Mouse (Mus musculus): ENCODE data around the gene Bmpr1b. TPM values are rescaled to one million over a fixed set of nuclear protein-coding genes. Genes with fewer than 3 reads are reported as not detected.

The Bmpr1b gene
- polyA plus RNA-seq, 1 experiment from 2014 or later: 7.6 TPM

- WGBS: 29% methylated on average over 3 of the region's 3 CpGs
- Histone ChIP-seq H3K4me2 (ENCODE audit: low read length) (no peak overlapping the region), H3K4me3 (replicated peaks; ENCODE audit: low read depth, low read length) (no peak overlapping the region), H3K4me1 (replicated peaks; ENCODE audit: insufficient read depth, low read length) (peaks cover 4% of the 10 kb centered on the region; the same call in 1 of the 2 replicates), H3K9me3 (replicated peaks; ENCODE audit: low read length) (no peaks in the 10 kb centered on the region), H3K27ac (no peak overlapping the region), H3K36me3 (ENCODE audit: insufficient read depth, low read length) (no peaks in the 10 kb centered on the region), H3K27me3 (ENCODE audit: insufficient read depth, low read length) (no peaks in the 10 kb centered on the region), H3K9ac (ENCODE audit: low read depth, low read length) (no peak overlapping the region)
- peak; percentile 87 for DNase-seq (ENCODE audit: low spot score)
- TF ChIP-seq CTCF (IDR thresholded peaks at IDR 0.05; ENCODE audit: low read depth): no peak
- ATAC-seq (replicated peaks; ENCODE audit: low FRiP score, low read depth): 0 out of 2 replicates have a peak, but pooled peaks have one; percentile 54
Measured at GRCm38 (mm10) chr3:141915995-141916394, 253.2 kb downstream of the Bmpr1b start.

- Histone ChIP-seq H3K4me3 (replicated peaks; ENCODE audit: low read depth, low read length) (no peak overlapping the region), H3K4me2 (ENCODE audit: low read length) (no peak overlapping the region), H3K36me3 (ENCODE audit: insufficient read depth, low read length) (no peaks in the 10 kb centered on the region), H3K27me3 (ENCODE audit: insufficient read depth, low read length) (no peaks in the 10 kb centered on the region), H3K27ac (no peak overlapping the region), H3K9ac (ENCODE audit: low read depth, low read length) (no peak overlapping the region), H3K9me3 (replicated peaks; ENCODE audit: low read length) (no peaks in the 10 kb centered on the region), H3K4me1 (replicated peaks; ENCODE audit: insufficient read depth, low read length) (peaks cover 4% of the 10 kb centered on the region; the same call in 1 of the 2 replicates)
- DNase-seq (ENCODE audit: low spot score): no peak
- no peak for TF ChIP-seq CTCF (IDR thresholded peaks at IDR 0.05; ENCODE audit: low read depth)
- WGBS: 44% methylated on average over 3 of the region's 3 CpGs
- ATAC-seq (replicated peaks; ENCODE audit: low FRiP score, low read depth): peak; percentile 54
Measured at GRCm38 (mm10) chr3:141914588-141914987, 254.6 kb downstream of the Bmpr1b start.

- Histone ChIP-seq H3K9me3 (replicated peaks; ENCODE audit: low read length) (no peaks in the 10 kb centered on the region), H3K36me3 (ENCODE audit: insufficient read depth, low read length) (no peaks in the 10 kb centered on the region), H3K4me2 (ENCODE audit: low read length) (no peak overlapping the region), H3K4me3 (replicated peaks; ENCODE audit: low read depth, low read length) (no peak overlapping the region), H3K4me1 (replicated peaks; ENCODE audit: insufficient read depth, low read length) (no peaks in the 10 kb centered on the region; the same call in 1 of the 2 replicates), H3K27me3 (ENCODE audit: insufficient read depth, low read length) (no peaks in the 10 kb centered on the region), H3K27ac (no peak overlapping the region), H3K9ac (ENCODE audit: low read depth, low read length) (no peak overlapping the region)
- DNase-seq (ENCODE audit: low spot score) (no peak), ATAC-seq (replicated peaks; ENCODE audit: low FRiP score, low read depth) (no peak)
- WGBS: 92% methylated on average over 2 of the region's 2 CpGs
- TF ChIP-seq CTCF (IDR thresholded peaks at IDR 0.05; ENCODE audit: low read depth): no peak
Measured at GRCm38 (mm10) chr3:141909136-141909535, 260.1 kb downstream of the Bmpr1b start.

- no peak overlapping the region for H3K4me3 ChIP-seq (replicated peaks; ENCODE audit: low read depth, low read length)
- no peaks in the 10 kb centered on the region for H3K4me1 ChIP-seq (replicated peaks; ENCODE audit: insufficient read depth, low read length)
- H3K27ac ChIP-seq: no peak overlapping the region
- no peak overlapping the region for H3K9ac ChIP-seq (ENCODE audit: low read depth, low read length)
- DNase-seq (ENCODE audit: low spot score) (no peak), ATAC-seq (replicated peaks; ENCODE audit: low FRiP score, low read depth) (no peak)
- no peak for TF ChIP-seq CTCF (IDR thresholded peaks at IDR 0.05; ENCODE audit: low read depth)
- 70% methylated on average over 6 of the region's 6 CpGs for WGBS
- no peaks in the 10 kb centered on the region for H3K27me3 ChIP-seq (ENCODE audit: insufficient read depth, low read length)
- H3K36me3 ChIP-seq (ENCODE audit: insufficient read depth, low read length): no peaks in the 10 kb centered on the region
- H3K4me2 ChIP-seq (ENCODE audit: low read length): no peak overlapping the region
- no peaks in the 10 kb centered on the region for H3K9me3 ChIP-seq (replicated peaks; ENCODE audit: low read length)
Measured at GRCm38 (mm10) chr3:141905903-141906623, 263.2 kb downstream of the Bmpr1b start.

- Histone ChIP-seq H3K36me3 (ENCODE audit: insufficient read depth, low read length) (no peaks in the 10 kb centered on the region), H3K4me1 (replicated peaks; ENCODE audit: insufficient read depth, low read length) (no peaks in the 10 kb centered on the region), H3K27ac (no peak overlapping the region), H3K4me3 (replicated peaks; ENCODE audit: low read depth, low read length) (no peak overlapping the region), H3K9ac (ENCODE audit: low read depth, low read length) (no peak overlapping the region), H3K4me2 (ENCODE audit: low read length) (no peak overlapping the region), H3K27me3 (ENCODE audit: insufficient read depth, low read length) (no peaks in the 10 kb centered on the region), H3K9me3 (replicated peaks; ENCODE audit: low read length) (no peaks in the 10 kb centered on the region)
- 87% methylated on average over 3 of the region's 3 CpGs for WGBS
- DNase-seq (ENCODE audit: low spot score) (no peak), ATAC-seq (replicated peaks; ENCODE audit: low FRiP score, low read depth) (no peak)
- peak; percentile 41 for TF ChIP-seq CTCF (IDR thresholded peaks at IDR 0.05; ENCODE audit: low read depth)
Measured at GRCm38 (mm10) chr3:141900361-141900760, 268.9 kb downstream of the Bmpr1b start.

GRCm38 (mm10) chr3:141899521-141899920, 269.7 kb downstream of the Bmpr1b start:
- H3K27me3 ChIP-seq (ENCODE audit: insufficient read depth, low read length): no peaks in the 10 kb centered on the region
- H3K4me3 ChIP-seq (replicated peaks; ENCODE audit: low read depth, low read length): no peak overlapping the region
- ATAC-seq (replicated peaks; ENCODE audit: low FRiP score, low read depth): no peak
- no peaks in the 10 kb centered on the region for H3K9me3 ChIP-seq (replicated peaks; ENCODE audit: low read length)
- H3K27ac ChIP-seq: no peak overlapping the region
- no peak overlapping the region for H3K9ac ChIP-seq (ENCODE audit: low read depth, low read length)
- no peak for DNase-seq (ENCODE audit: low spot score)
- WGBS: 86% methylated on average over 2 of the region's 2 CpGs
- H3K4me2 ChIP-seq (ENCODE audit: low read length): no peak overlapping the region
- no peak for TF ChIP-seq CTCF (IDR thresholded peaks at IDR 0.05; ENCODE audit: low read depth)
- no peaks in the 10 kb centered on the region for H3K36me3 ChIP-seq (ENCODE audit: insufficient read depth, low read length)
- H3K4me1 ChIP-seq (replicated peaks; ENCODE audit: insufficient read depth, low read length): no peaks in the 10 kb centered on the region
